Mouse (Mus musculus) midbrain, embryonic 13.5 days (tissue): ENCODE data around the gene Cbx1. TPM values are rescaled to one million over a fixed set of nuclear protein-coding genes. Genes with fewer than 3 reads are reported as not detected.

Source experiments
- ATAC-seq: fragments of 200-750 bp; cut with Nextera tagmentation; 2 replicates; pipeline ENCODE4 v1.8.0; 2017; ENCODE audit warnings: mild to moderate bottlenecking, moderate TSS enrichment, moderate library complexity
- H3K27ac ChIP-seq: fragments of 300-500 bp; sonication (generic); 2 replicates; pipeline ENCODE4 v1.5.1; 2015; ENCODE audit warnings: inconsistent platforms, mild to moderate bottlenecking, moderate library complexity
- H3K27me3 ChIP-seq: fragments of 300-500 bp; sonication (generic); 2 replicates; pipeline ENCODE4 v1.6.1; 2015; ENCODE audit warnings: mild to moderate bottlenecking, inconsistent platforms
- H3K36me3 ChIP-seq: fragments of 300-500 bp; sonication (generic); 2 replicates; pipeline ENCODE4 v1.6.1; 2015; ENCODE audit warnings: mild to moderate bottlenecking, inconsistent platforms
- H3K4me1 ChIP-seq: fragments of 300-500 bp; sonication (generic); replicated peaks from 2 replicates; pipeline ENCODE4 v1.6.1; 2015; ENCODE audit warnings: inconsistent platforms
- H3K4me2 ChIP-seq: fragments of 300-500 bp; sonication (generic); replicated peaks from 2 replicates; pipeline ENCODE4 v1.6.1; 2015; ENCODE audit warnings: moderate library complexity, mild to moderate bottlenecking, inconsistent platforms
- H3K4me3 ChIP-seq: fragments of 300-500 bp; sonication (generic); replicated peaks from 2 replicates; pipeline ENCODE4 v1.5.1; 2015; ENCODE audit warnings: mild to moderate bottlenecking, inconsistent platforms
- H3K9ac ChIP-seq: fragments of 300-500 bp; sonication (generic); replicated peaks from 2 replicates; pipeline ENCODE4 v1.6.1; 2015; ENCODE audit warnings: mild to moderate bottlenecking, inconsistent platforms
- H3K9me3 ChIP-seq: fragments of 300-500 bp; sonication (generic); 2 replicates; pipeline ENCODE4 v1.6.1; 2016; ENCODE audit warnings: mild to moderate bottlenecking, inconsistent platforms
- WGBS: fragments of 180-500 bp; shearing (Covaris S2); methylation state at CpG from one replicate; pipeline ENCODE4 v1.1.7; 2015; 5-methylcytosine and 5-hydroxymethylcytosine counted together
- polyA plus RNA-seq: library from polyadenylated mRNA; unstranded; fragments of >200 nt; fragmentation: Nextera tagmentation; extraction: Ambion mirVana; gene quantifications from 2 replicates; pipeline ENCODE4 v1.2.1, GENCODE M21; 2015

Gene Cbx1
- polyA plus RNA-seq, 1 experiment from 2014 or later = 130 TPM

GRCm38 (mm10) chr11:96762742-96763470, 26.0 kb upstream of the Cbx1 start:
- WGBS = 80% methylated on average over 15 of the region's 15 CpGs
- Histone ChIP-seq H3K27me3 (no peaks in the 10 kb centered on the region), H3K4me1 (peaks cover 38% of the 10 kb centered on the region), H3K4me3 (no peak overlapping the region), H3K27ac (no peak overlapping the region), H3K36me3 (peaks cover 4% of the 10 kb centered on the region), H3K9ac (no peak overlapping the region), H3K9me3 (no peaks in the 10 kb centered on the region), H3K4me2 (no peak overlapping the region)
- no peak for ATAC-seq

- Histone ChIP-seq H3K4me1 (peaks cover 46% of the 10 kb centered on the region), H3K9me3 (no peaks in the 10 kb centered on the region), H3K4me3 (no peak overlapping the region), H3K9ac (0 out of 2 replicates have a peak overlapping the region, but pooled peaks have one; percentile 25), H3K36me3 (peaks cover 23% of the 10 kb centered on the region), H3K27me3 (no peaks in the 10 kb centered on the region), H3K4me2 (peak overlapping the region; percentile 36), H3K27ac (peak overlapping the region; percentile 48)
- 26% methylated on average over 13 of the region's 13 CpGs for WGBS
- 0 out of 2 replicates have a peak, but pooled peaks have one; percentile 21 for ATAC-seq
Measured at GRCm38 (mm10) chr11:96764511-96765350, 24.2 kb upstream of the Cbx1 start.

DNA sequence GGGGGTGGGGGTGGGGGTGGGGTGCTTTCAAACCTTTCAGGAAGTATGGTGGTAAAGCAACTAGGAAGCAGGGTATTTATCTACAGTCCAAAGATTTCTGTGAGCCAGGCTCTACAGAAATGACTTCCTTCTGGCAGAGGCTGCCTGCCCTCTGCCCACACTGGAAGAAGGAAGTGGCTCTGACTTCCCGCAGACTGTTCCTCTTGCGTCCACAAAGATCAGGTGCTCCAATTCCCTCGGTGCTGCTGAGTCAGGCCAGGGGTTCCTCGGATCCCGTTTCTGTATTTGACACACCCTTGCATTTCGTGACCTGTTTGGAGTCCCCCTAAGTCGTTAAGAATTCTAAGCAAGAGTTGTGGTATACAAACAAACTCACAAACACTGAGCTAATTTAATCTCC, 23.3 kb upstream of the Cbx1 start:
- H3K4me1 ChIP-seq = peaks cover 46% of the 10 kb centered on the region
- ATAC-seq = no peak
- H3K4me3 ChIP-seq = no peak overlapping the region
- 84% methylated on average over 7 of the region's 7 CpGs for WGBS
- H3K9me3 ChIP-seq = no peaks in the 10 kb centered on the region
- H3K36me3 ChIP-seq = peaks cover 32% of the 10 kb centered on the region
- H3K27ac ChIP-seq = no peak overlapping the region
- no peak overlapping the region for H3K9ac ChIP-seq
- H3K4me2 ChIP-seq = no peak overlapping the region
- H3K27me3 ChIP-seq = no peaks in the 10 kb centered on the region

DNA sequence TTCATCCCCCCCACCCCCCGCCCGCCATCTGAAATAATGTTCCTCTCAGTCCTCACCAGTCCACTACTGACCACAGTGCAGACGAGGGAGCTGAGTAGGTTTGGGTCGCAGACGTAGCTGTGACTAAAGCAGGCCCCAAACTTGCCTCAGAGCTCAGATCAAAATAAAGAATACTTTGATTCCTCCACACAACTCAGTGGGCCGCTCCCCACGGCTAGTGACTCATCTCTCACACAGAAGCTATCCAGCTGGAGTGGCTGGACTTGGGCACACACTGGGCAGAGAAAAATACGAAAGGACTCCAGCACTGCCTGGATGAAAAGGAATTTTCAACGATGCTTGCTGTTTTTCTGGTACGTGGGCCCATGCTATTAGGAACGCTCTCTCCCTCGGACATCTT, 22.4 kb upstream of the Cbx1 start:
- peaks cover 41% of the 10 kb centered on the region for H3K36me3 ChIP-seq
- H3K4me1 ChIP-seq = peaks cover 46% of the 10 kb centered on the region
- no peaks in the 10 kb centered on the region for H3K27me3 ChIP-seq
- 70% methylated on average over 12 of the region's 12 CpGs for WGBS
- H3K27ac ChIP-seq = peak overlapping the region; percentile 82
- no peaks in the 10 kb centered on the region for H3K9me3 ChIP-seq
- H3K4me2 ChIP-seq = peak overlapping the region; percentile 15; the same call in 1 of the 2 replicates
- ATAC-seq = no peak; the same call in 1 of the 2 replicates
- H3K9ac ChIP-seq = no peak overlapping the region; the same call in 1 of the 2 replicates
- H3K4me3 ChIP-seq = no peak overlapping the region

- Histone ChIP-seq H3K9me3 (no peaks in the 10 kb centered on the region), H3K4me1 (peaks cover 46% of the 10 kb centered on the region), H3K27me3 (no peaks in the 10 kb centered on the region), H3K4me3 (no peak overlapping the region), H3K9ac (no peak overlapping the region; the same call in 1 of the 2 replicates), H3K36me3 (peaks cover 46% of the 10 kb centered on the region), H3K4me2 (peak overlapping the region; percentile 15), H3K27ac (peak overlapping the region; percentile 82)
- WGBS = 9% methylated on average over 7 of the region's 7 CpGs
- ATAC-seq = peak; percentile 64
Measured at GRCm38 (mm10) chr11:96767096-96767495, 21.8 kb upstream of the Cbx1 start.

DNA sequence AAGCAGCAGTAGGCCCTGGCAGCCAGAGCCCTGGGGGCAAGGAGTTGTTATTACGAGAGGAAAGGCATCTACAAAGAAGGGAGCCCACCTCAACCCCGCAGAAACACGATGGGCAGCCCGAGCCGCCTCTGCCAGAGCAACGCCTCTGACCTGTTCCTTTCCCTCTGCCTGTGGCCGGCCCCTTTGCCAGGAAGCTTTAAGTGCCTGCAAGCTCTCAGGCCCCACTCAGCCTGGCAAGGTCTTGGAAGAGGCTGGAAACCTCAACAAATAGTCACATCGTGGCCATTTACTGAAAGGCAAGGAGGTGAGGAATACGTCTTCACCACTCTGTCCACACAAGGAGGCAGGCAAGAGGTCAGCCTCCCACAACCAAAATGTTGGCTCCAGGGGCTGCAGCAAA, 20.7 kb upstream of the Cbx1 start:
- Histone ChIP-seq H3K36me3 (peaks cover 58% of the 10 kb centered on the region), H3K9ac (peak overlapping the region; percentile 39; the same call in 1 of the 2 replicates), H3K4me1 (peaks cover 43% of the 10 kb centered on the region), H3K4me2 (no peak overlapping the region), H3K4me3 (no peak overlapping the region), H3K27me3 (no peaks in the 10 kb centered on the region), H3K9me3 (no peaks in the 10 kb centered on the region), H3K27ac (peak overlapping the region; percentile 81)
- 61% methylated on average over 9 of the region's 9 CpGs for whole genome bisulfite sequencing
- ATAC-seq = no peak

DNA sequence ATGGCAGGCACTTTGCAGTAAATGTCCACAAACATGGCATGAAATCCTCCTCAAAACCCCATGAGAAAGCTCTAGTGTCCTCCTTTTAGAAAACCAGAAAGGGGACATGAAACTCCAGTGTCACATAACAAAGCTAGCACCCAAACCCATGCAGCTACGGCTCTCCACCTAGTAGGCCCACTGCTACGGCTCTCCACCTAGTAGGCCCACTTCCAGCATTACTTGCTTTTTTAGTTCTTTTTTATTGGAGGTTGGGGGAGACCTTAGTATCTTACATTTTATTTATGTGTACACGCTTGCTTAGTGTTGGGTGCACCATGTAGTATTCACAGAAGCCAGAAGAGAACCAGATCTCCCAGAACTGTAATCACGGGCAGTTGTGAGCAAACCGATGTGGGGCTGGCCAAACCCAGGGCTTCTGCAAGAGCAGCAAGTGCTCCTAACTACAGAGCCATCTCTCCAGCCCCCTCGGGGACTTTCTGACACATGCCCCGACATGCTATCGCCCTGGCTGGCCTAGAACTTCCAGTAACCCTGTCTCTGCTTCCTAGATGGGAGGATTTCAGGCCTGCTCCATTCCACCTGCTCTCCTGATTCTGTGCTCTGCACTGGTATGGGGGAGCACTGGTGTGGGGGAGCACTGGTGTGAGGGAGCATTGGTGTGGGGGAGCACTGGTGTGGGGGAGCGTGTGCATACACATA, 17.5 kb upstream of the Cbx1 start:
- no peak overlapping the region for H3K4me3 ChIP-seq
- H3K9me3 ChIP-seq = no peaks in the 10 kb centered on the region
- H3K9ac ChIP-seq = no peak overlapping the region
- no peak for ATAC-seq
- H3K4me2 ChIP-seq = no peak overlapping the region
- no peak overlapping the region for H3K27ac ChIP-seq
- 99% methylated on average over 9 of the region's 9 CpGs for WGBS
- peaks cover 43% of the 10 kb centered on the region for H3K4me1 ChIP-seq
- peaks cover 65% of the 10 kb centered on the region for H3K36me3 ChIP-seq
- no peaks in the 10 kb centered on the region for H3K27me3 ChIP-seq

DNA sequence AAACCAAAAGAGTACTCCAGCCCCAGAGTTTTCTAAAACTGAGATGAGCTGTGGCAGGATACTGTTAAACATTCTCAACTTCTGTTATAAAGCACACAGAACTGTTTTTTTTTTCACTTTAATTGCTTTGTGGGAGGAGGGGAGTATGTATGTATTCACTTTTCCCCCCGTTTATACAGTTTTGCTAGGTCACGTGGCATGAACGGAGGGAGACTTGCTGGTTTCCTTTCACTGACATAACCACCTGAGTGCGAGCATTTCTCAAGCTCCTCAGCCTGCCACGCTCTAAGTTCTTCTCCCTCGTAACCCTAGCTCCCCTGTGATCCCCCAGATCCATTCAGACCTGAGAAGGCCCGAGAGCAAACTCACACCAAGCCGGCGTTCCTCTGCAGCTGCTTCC, 16.5 kb upstream of the Cbx1 start:
- no peak overlapping the region for H3K4me2 ChIP-seq
- H3K27me3 ChIP-seq = no peaks in the 10 kb centered on the region
- no peak overlapping the region for H3K9ac ChIP-seq
- ATAC-seq = no peak
- H3K9me3 ChIP-seq = no peaks in the 10 kb centered on the region
- no peak overlapping the region for H3K27ac ChIP-seq
- no peak overlapping the region for H3K4me3 ChIP-seq
- 92% methylated on average over 9 of the region's 9 CpGs for WGBS
- H3K4me1 ChIP-seq = peaks cover 40% of the 10 kb centered on the region
- H3K36me3 ChIP-seq = peaks cover 65% of the 10 kb centered on the region

DNA sequence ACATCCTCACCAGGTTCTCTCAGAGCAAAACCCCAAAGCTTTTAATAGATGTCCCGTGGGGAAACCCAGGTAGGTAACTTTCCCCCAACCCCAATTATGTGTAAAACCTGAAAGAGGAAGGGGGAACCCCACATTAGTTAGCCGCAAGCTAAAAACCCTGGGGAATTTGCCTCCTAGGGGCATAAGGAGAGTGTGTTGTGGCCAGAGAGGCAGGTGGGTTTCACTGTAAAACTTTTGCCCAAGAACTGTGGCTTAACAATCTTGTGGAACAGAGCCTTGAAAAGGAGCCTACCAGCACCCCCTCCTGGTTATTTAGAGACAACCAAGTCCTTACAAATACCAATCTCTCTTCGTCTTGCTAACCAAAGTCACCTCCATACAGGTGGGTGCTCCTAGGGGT, 14.4 kb upstream of the Cbx1 start:
- Histone ChIP-seq H3K9me3 (no peaks in the 10 kb centered on the region), H3K4me1 (peaks cover 30% of the 10 kb centered on the region), H3K9ac (no peak overlapping the region), H3K27ac (no peak overlapping the region), H3K36me3 (peaks cover 44% of the 10 kb centered on the region), H3K27me3 (no peaks in the 10 kb centered on the region), H3K4me3 (no peak overlapping the region), H3K4me2 (no peak overlapping the region)
- WGBS = 82% methylated on average over 3 of the region's 3 CpGs
- ATAC-seq = no peak

GRCm38 (mm10) chr11:96775063-96775462, 13.9 kb upstream of the Cbx1 start:
- no peak for ATAC-seq
- H3K36me3 ChIP-seq = peaks cover 39% of the 10 kb centered on the region
- no peak overlapping the region; the same call in 1 of the 2 replicates for H3K9ac ChIP-seq
- H3K27ac ChIP-seq = no peak overlapping the region
- no peak overlapping the region for H3K4me3 ChIP-seq
- WGBS = 78% methylated on average over 8 of the region's 8 CpGs
- H3K4me1 ChIP-seq = peaks cover 30% of the 10 kb centered on the region
- H3K4me2 ChIP-seq = 0 out of 2 replicates have a peak overlapping the region, but pooled peaks have one; percentile 15
- no peaks in the 10 kb centered on the region for H3K27me3 ChIP-seq
- no peaks in the 10 kb centered on the region for H3K9me3 ChIP-seq

GRCm38 (mm10) chr11:96775665-96776064, 13.3 kb upstream of the Cbx1 start:
- Histone ChIP-seq H3K36me3 (peaks cover 33% of the 10 kb centered on the region), H3K27ac (no peak overlapping the region), H3K27me3 (no peaks in the 10 kb centered on the region), H3K9ac (no peak overlapping the region), H3K4me3 (no peak overlapping the region), H3K4me2 (peak overlapping the region; percentile 78; the same call in 1 of the 2 replicates), H3K9me3 (no peaks in the 10 kb centered on the region), H3K4me1 (peaks cover 30% of the 10 kb centered on the region)
- no peak for ATAC-seq
- 72% methylated on average over 7 of the region's 7 CpGs for WGBS
